Mouse (Mus musculus) spleen, adult 10 weeks (tissue): ENCODE results near the gene Sstr3. TPM values are rescaled to one million over a fixed set of nuclear protein-coding genes. Genes with fewer than 3 reads are reported as not detected.

Experiments
- polyA plus RNA-seq: library from polyadenylated mRNA; stranded (reverse); fragments of 350-450 nt; fragmentation: Illumina TruSeq; extraction: RNeasy Lipid Tissue Mini Kit (QIAGEN cat#74804); gene quantifications from one replicate; pipeline ENCODE4 v1.2.3, GENCODE M21; 2015; ENCODE audit warnings: low replicate concordance; ENCODE audit not compliant: insufficient read depth

Sstr3 gene
- not detected for polyA plus RNA-seq

DNA sequence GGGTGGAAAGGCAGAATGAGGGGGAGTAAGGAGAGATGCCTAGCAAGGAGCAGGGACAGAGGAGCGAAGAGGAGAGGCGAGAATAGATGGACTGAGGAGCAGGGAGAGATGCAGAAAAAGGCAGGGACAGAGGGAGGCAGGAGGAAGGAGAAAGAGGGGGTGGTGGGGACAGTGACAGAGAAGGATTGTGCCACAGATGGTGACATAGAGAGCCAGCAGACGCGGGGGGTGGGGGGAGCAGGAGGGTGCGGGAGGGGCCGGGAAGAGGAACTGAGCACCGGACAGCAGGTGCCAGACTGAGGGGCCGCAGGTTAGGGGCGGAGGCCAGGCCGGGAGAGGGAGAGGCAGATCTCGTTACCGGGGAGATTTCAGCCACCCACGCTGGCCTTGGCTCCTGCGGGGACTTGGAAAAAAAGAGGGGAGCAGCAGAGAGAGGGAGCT, at the start of gene Sstr3:
Sstr3 (minus strand) TSS at position 125 of the 441 bp plus-strand sequence.

DNA sequence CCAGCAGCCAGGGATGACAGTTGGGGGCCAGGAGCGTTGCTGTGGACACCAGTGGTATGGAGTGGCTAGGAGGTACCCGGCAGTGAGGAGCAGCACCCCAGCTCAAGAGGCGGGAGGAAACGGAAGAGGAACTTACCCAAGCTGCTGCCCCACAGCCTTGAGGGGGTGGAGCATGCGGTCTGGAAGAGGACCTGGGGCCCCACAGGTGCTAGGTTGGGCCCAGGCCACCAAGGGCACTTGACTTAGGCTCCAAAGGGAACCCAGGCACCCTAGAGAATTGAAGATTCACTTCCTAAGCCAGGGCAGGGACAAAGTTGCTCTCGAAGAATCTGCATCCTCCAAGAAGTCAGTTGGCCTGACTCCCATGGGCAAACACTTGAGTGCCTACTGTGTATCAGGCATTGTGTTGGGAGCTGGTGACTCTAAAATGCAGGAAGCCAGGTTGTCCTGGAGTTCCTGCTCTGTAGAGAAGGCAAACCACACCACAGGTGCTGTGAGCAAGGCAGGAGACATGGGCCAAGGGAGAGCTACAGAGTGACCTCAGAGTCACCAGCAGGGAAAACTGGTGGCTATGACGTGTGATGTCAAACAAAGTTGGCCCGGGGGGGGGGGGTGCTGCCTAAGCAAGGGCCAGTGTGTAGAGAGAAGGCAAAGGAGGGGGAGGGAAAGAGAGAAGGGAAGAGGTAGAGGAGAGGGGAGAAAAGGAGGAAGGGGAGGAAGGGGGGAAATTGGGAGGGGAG, 28.3 kb upstream of the Sstr3 start, which contains the start of gene Rac2:
Rac2 (minus strand) TSS at position 126 of the 740 bp plus-strand sequence.

DNA sequence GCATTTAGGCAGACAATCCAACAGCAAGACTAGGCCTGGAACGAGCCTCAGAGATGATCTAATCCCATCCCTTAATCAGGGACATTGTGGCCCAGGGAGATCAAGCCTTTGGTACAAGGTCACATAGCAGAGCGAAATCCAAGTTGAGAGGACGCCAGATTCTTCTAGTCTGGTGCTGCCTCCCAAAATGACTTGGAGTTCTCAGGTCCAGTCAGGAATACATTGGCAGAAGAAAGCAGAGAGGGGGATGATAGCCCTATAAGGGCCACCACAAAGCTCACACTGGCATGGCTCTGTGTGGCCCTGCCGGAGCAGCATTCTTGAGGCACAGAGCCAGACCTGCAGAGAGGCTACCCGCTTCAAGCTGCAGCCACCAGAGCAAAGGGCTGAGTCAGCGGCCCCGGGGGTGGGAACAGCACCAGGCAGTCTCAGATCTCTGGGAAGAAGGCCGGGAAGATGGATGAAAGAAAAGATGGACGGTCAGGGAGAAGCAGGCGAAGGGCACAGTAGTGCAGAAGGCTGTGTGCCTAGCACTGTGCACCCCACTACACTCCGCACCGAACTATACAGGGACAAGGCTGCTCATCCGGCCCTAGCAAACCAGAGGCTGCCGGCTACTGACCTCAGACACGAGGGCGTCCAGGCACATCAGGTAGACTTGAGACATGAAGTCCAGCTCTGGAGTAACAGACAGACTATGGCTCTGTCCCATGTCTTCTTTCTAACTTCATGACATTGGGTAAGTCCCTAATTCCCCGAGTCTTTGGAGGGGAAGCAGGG, 13.6 kb downstream of the Sstr3 start, which contains the start of gene C1qtnf6:
C1qtnf6 (minus strand) TSS at position 746 of the 780 bp plus-strand sequence.

DNA sequence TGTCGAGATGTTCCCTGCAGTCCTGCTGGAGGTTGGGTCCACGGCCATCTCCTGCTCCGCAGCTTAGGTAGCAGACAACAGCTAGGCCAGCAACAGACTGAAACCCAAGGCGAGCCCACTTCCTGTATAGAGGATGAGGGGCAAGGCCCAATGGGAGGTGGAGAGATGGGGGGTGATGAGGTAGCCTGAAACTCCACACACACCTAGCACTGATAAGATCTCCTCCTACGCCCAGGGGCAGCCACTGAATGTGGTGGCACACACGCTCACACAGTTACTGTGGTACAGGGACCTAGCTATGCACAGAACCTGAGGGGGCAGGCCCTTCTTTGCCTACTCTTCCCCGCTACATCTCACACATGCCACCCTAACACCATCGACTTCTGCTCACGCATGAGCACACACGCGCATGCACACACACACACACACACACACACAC, 49.5 kb downstream of the Sstr3 start, which contains the start of gene Il2rb:
Il2rb (minus strand) TSS at position 304 of the 439 bp plus-strand sequence.

Other genes starting within 250 kb of the Sstr3 start
- gene Csf2rb2, start 239.0 kb downstream of the Sstr3 start, polyA plus RNA-seq, result 27.5 TPM
- 60.7 TPM for gene Csf2rb, start 218.9 kb downstream of the Sstr3 start, polyA plus RNA-seq
- gene Tex33, start 148.8 kb downstream of the Sstr3 start, polyA plus RNA-seq, result not detected
- gene Tst, start 138.8 kb downstream of the Sstr3 start, polyA plus RNA-seq, result 3.3 TPM
- 8.1 TPM for gene Mpst, start 138.3 kb downstream of the Sstr3 start, polyA plus RNA-seq
- gene Kctd17, start 116.1 kb downstream of the Sstr3 start, polyA plus RNA-seq, result 10.1 TPM
- gene Tmprss6, start 76.1 kb downstream of the Sstr3 start, polyA plus RNA-seq, result not detected
- gene Il2rb, start 49.4 kb downstream of the Sstr3 start, polyA plus RNA-seq, result 38.7 TPM
- gene C1qtnf6, start 13.3 kb downstream of the Sstr3 start, polyA plus RNA-seq, result 8.9 TPM
- gene Rac2, start 28.1 kb upstream of the Sstr3 start, polyA plus RNA-seq, result 232 TPM
- gene Cyth4, start 52.4 kb upstream of the Sstr3 start, polyA plus RNA-seq, result 128 TPM
- gene Elfn2, start 174.1 kb upstream of the Sstr3 start, polyA plus RNA-seq, result 0.08 TPM
- 33.7 TPM for gene Mfng, start 228.8 kb upstream of the Sstr3 start, polyA plus RNA-seq